Mouse (Mus musculus) spleen, adult 2 months (tissue): ENCODE measurements around the gene Dcun1d3.

Source experiments
- CTCF ChIP-seq: fragments of 200-500 bp; IDR thresholded peaks from 2 replicates; pipeline ENCODE4 v1.5.1; 2011; ENCODE audit warnings: mild to moderate bottlenecking, inconsistent platforms; ENCODE audit not compliant: insufficient read depth, insufficient read length, insufficient replicate concordance; ENCODE audit errors: extremely low read depth
- POLR2A ChIP-seq: fragments of 200-500 bp; IDR thresholded peaks from 2 replicates; pipeline ENCODE4 v1.6.1; 2011; ENCODE audit warnings: low read depth, low read length, inconsistent platforms

- no peak for TF ChIP-seq POLR2A
- TF ChIP-seq CTCF, result no peak
Observed at GRCm38 (mm10) chr7:119936321-119936720, 40.2 kb upstream of the Dcun1d3 start.
